In genomic region chr17:35358763-35359469, GRCm38 (mm10) we compare ENCODE assay signal across 8 mouse cellular contexts. TPM values are rescaled to one million over a fixed set of nuclear protein-coding genes. Genes with fewer than 3 reads are reported as not detected.
DNase-seq lines count a peak whose midpoint lies in the region; ATAC-seq and TF ChIP-seq lines count a peak whose summit lies in the region.
"Had no signal": no experiment of that assay in that cellular context is flagged by ENCODE, and none has a peak within 500 bp of the region (broad histone marks: within the 10 kb centered on the region; RNA-seq: fewer than 3 reads in every experiment).

No protein-coding gene starts in this region.

- 0 out of 2 replicates have a peak, but pooled peaks cover 6% of the 10 kb centered on the region for H3K27me3 ChIP-seq in lung, postnatal 0 days (replicated peaks; ENCODE audit: insufficient read depth, low read length)
- H3K27me3 ChIP-seq in forebrain, embryonic 13.5 days: peaks cover 18% of the 10 kb centered on the region
- peaks cover 35% of the 10 kb centered on the region for H3K27me3 ChIP-seq in limb, embryonic 12.5 days
- H3K27me3 ChIP-seq in small intestine, adult 2 months (ENCODE audit: control insufficient read depth, insufficient read depth, low read length): no peaks in the 10 kb centered on the region

- TF ChIP-seq CTCF in lung, postnatal 0 days (IDR thresholded peaks at IDR 0.05): no peak
- TF ChIP-seq CTCF in small intestine, adult 2 months (IDR thresholded peaks at IDR 0.05; ENCODE audit: extremely low read depth, insufficient read length, insufficient replicate concordance, low read depth, low read length): no peak

- TF ChIP-seq POLR2A in small intestine, adult 2 months (IDR thresholded peaks at IDR 0.05; ENCODE audit: low read depth, low read length): peak; percentile 96

- ATAC-seq in lung, postnatal 0 days: no peak
- no peak for ATAC-seq in forebrain, embryonic 13.5 days
- no peak for ATAC-seq in limb, embryonic 12.5 days (ENCODE audit: insufficient number of reproducible peaks, insufficient read depth, low FRiP score, low TSS enrichment, low read depth)
- ATAC-seq: activated CD4-positive, CD25-positive, alpha-beta regulatory T cell, adult 4 months had no signal

- peak overlapping the region; percentile 26; the same call in 1 of the 2 replicates for H3K9ac ChIP-seq in lung, postnatal 0 days (replicated peaks; ENCODE audit: low read depth)
- H3K9ac ChIP-seq in forebrain, embryonic 13.5 days: peak overlapping the region; percentile 46; the same call in 1 of the 2 replicates
- peak overlapping the region; percentile 42; the same call in 1 of the 2 replicates for H3K9ac ChIP-seq in limb, embryonic 12.5 days (replicated peaks)

- H3K36me3 ChIP-seq in lung, postnatal 0 days (ENCODE audit: insufficient read depth, low read length): no peaks in the 10 kb centered on the region
- no peaks in the 10 kb centered on the region for H3K36me3 ChIP-seq in forebrain, embryonic 13.5 days (ENCODE audit: poor library complexity, severe bottlenecking)
- no peaks in the 10 kb centered on the region for H3K36me3 ChIP-seq in limb, embryonic 12.5 days
- peaks cover 4% of the 10 kb centered on the region; the same call in 1 of the 2 replicates for H3K36me3 ChIP-seq in small intestine, adult 2 months (ENCODE audit: control insufficient read depth, insufficient read depth, low read length)

- 12% methylated on average over 38 of the region's 38 CpGs for WGBS in lung, postnatal 0 days
- WGBS in forebrain, embryonic 13.5 days: 14% methylated on average over 34 of the region's 38 CpGs
- 9% methylated on average over 38 of the region's 38 CpGs for WGBS in limb, embryonic 12.5 days
- WGBS in small intestine, adult 2 months: 10% methylated on average over 38 of the region's 38 CpGs

- no peak for TF ChIP-seq EP300 in lung, postnatal 0 days (IDR thresholded peaks at IDR 0.05)

- no peaks in the 10 kb centered on the region for H3K9me3 ChIP-seq in lung, postnatal 0 days (ENCODE audit: low read length)
- H3K9me3 ChIP-seq in forebrain, embryonic 13.5 days (replicated peaks): peaks cover 12% of the 10 kb centered on the region; the same call in 1 of the 2 replicates
- H3K9me3 ChIP-seq in limb, embryonic 12.5 days: peaks cover 12% of the 10 kb centered on the region

- no peak overlapping the region for H3K27ac ChIP-seq in lung, postnatal 0 days (ENCODE audit: low read length)
- H3K27ac ChIP-seq in forebrain, embryonic 13.5 days: no peak overlapping the region
- H3K27ac ChIP-seq in limb, embryonic 12.5 days: no peak overlapping the region
- peak overlapping the region; percentile 63 for H3K27ac ChIP-seq in small intestine, adult 2 months (ENCODE audit: insufficient read depth, low read depth, low read length)

- no peaks in the 10 kb centered on the region; the same call in 1 of the 2 replicates for H3K4me1 ChIP-seq in lung, postnatal 0 days (ENCODE audit: insufficient read depth, low read depth, low read length)
- peaks cover 8% of the 10 kb centered on the region for H3K4me1 ChIP-seq in forebrain, embryonic 13.5 days
- H3K4me1 ChIP-seq in limb, embryonic 12.5 days (replicated peaks): peaks cover 9% of the 10 kb centered on the region
- H3K4me1 ChIP-seq in small intestine, adult 2 months (ENCODE audit: control insufficient read depth, insufficient read depth, insufficient read length, low read length): peaks cover 11% of the 10 kb centered on the region

- intact Hi-C loops in left cerebral cortex, postnatal 4 days (cut with DNase I): loop anchor here (1.0 kb wide), 1 partner anchor 40 kb away; no protein-coding TSS in a partner anchor

- peak overlapping the region; percentile 72 for H3K4me2 ChIP-seq in lung, postnatal 0 days (replicated peaks; ENCODE audit: low read depth, low read length)
- H3K4me2 ChIP-seq in forebrain, embryonic 13.5 days: peak overlapping the region; percentile 68
- H3K4me2 ChIP-seq in limb, embryonic 12.5 days: peak overlapping the region; percentile 75

- no peak for DNase-seq in lung, postnatal 0 days (ENCODE audit: low spot score)
- no peak for DNase-seq in lung, postnatal 10 days
- no peak for DNase-seq in gastrocnemius, postnatal 25 days
- no peak for DNase-seq in left cerebral cortex, postnatal 4 days

- peak overlapping the region; percentile 41 for H3K4me3 ChIP-seq in lung, postnatal 0 days (ENCODE audit: low read depth, low read length)
- peak overlapping the region; percentile 35 for H3K4me3 ChIP-seq in forebrain, embryonic 13.5 days
- peak overlapping the region; percentile 40 for H3K4me3 ChIP-seq in limb, embryonic 12.5 days (replicated peaks)
- H3K4me3 ChIP-seq in small intestine, adult 2 months (ENCODE audit: low read depth, low read length): peak overlapping the region; percentile 78

RNA-seq across cellular contexts. Expression of gene H2-Q2, which starts 16.9 kb away (rescaled TPM):
- polyA plus RNA-seq in lung, postnatal 0 days (2015; fragmentation: Nextera tagmentation; extraction: Ambion mirVana): 10.3 and 10.4 TPM in 2 replicates
- polyA plus RNA-seq in forebrain, embryonic 13.5 days (2015; fragmentation: Nextera tagmentation; extraction: Ambion mirVana): 0.14 and 0.15 TPM in 2 replicates
- 0.45 and 0.88 TPM in 2 replicates for polyA plus RNA-seq in limb, embryonic 12.5 days (2016; fragmentation: Nextera tagmentation; extraction: Ambion mirVana)
- 554 and 1,052 TPM in 2 replicates for polyA plus RNA-seq in small intestine, adult 2 months (2012; rRNA removed)
- total RNA-seq in gastrocnemius, postnatal 25 days (2021): under 1 TPM; 0.36 to 0.78 TPM
- 1 to 10 TPM in 1 of 2 experiments, under 1 TPM in 1; 0.48 to 2.2 TPM for total RNA-seq in left cerebral cortex, postnatal 4 days (2021)

RNA-seq across cellular contexts. Expression of gene H2-Q4, which starts 20.5 kb away (rescaled TPM):
- 8.1 and 8.9 TPM in 2 replicates for polyA plus RNA-seq in lung, postnatal 0 days (2015; fragmentation: Nextera tagmentation; extraction: Ambion mirVana)
- 0.89 and 1.2 TPM in 2 replicates for polyA plus RNA-seq in forebrain, embryonic 13.5 days (2015; fragmentation: Nextera tagmentation; extraction: Ambion mirVana)
- polyA plus RNA-seq in limb, embryonic 12.5 days (2016; fragmentation: Nextera tagmentation; extraction: Ambion mirVana): 5.0 and 6.0 TPM in 2 replicates
- polyA plus RNA-seq in small intestine, adult 2 months (2012; rRNA removed): 60.9 and 159 TPM in 2 replicates
- total RNA-seq in gastrocnemius, postnatal 25 days (2021): 1 to 10 TPM; 2.2 to 3.9 TPM
- total RNA-seq in left cerebral cortex, postnatal 4 days (2021): 1 to 10 TPM; 1.6 TPM

RNA-seq across cellular contexts. Expression of gene H2-Q1, which starts 38.7 kb away (rescaled TPM):
- polyA plus RNA-seq in lung, postnatal 0 days (2015; fragmentation: Nextera tagmentation; extraction: Ambion mirVana): 0.11 and 0.19 TPM in 2 replicates
- not detected in 2 replicates for polyA plus RNA-seq in forebrain, embryonic 13.5 days (2015; fragmentation: Nextera tagmentation; extraction: Ambion mirVana)
- polyA plus RNA-seq in limb, embryonic 12.5 days (2016; fragmentation: Nextera tagmentation; extraction: Ambion mirVana): 0.13 TPM in 1 of 2 replicates, not detected in the other
- polyA plus RNA-seq in small intestine, adult 2 months (2012; rRNA removed): 36.3 and 83.4 TPM in 2 replicates
- total RNA-seq in gastrocnemius, postnatal 25 days (2021): under 1 TPM; 0.20 to 0.86 TPM
- under 1 TPM; 0.28 to 0.32 TPM for total RNA-seq in left cerebral cortex, postnatal 4 days (2021)
- polyA plus RNA-seq: activated CD4-positive, CD25-positive, alpha-beta regulatory T cell, adult 4 months had no signal

Comparison
In these comparisons a context has a peak if more than half of its experiments do, and no peak if none do; other contexts are left out.
1. RNA of gene H2-Q2, which starts 16.9 kb away (polyA plus RNA-seq): 554 to 1,052 TPM in small intestine, adult 2 months; 10.3 to 10.4 TPM in lung, postnatal 0 days, 0.45 to 0.88 TPM in limb, embryonic 12.5 days and 0.14 to 0.15 TPM in forebrain, embryonic 13.5 days; every median in the first group is over 10 times any median in the second.
2. RNA of gene H2-Q1, which starts 38.7 kb away (polyA plus RNA-seq): 36.3 to 83.4 TPM in small intestine, adult 2 months; 0.11 to 0.19 TPM in lung, postnatal 0 days, not detected in forebrain, embryonic 13.5 days and 0.13 TPM in limb, embryonic 12.5 days; every median in the first group is over 10 times any median in the second.
3. Peak in every context shown above with its lines, with median percentiles within 50 percentile points of each other: H3K4me2 ChIP-seq, H3K4me3 ChIP-seq and H3K9ac ChIP-seq.